Mouse (Mus musculus) ovary, postnatal 14 days (tissue): ENCODE measurements around the gene Tax1bp1.
A peak's percentile ranks its signal among the peaks of the same experiment; 100 is the strongest.

ENCODE experiments used
- DNase-seq: peaks from one replicate; pipeline ENCODE4 v3.0.0; 2022; ENCODE audit warnings: low spot score

Tax1bp1 gene

GRCm38 (mm10) chr6:52705280-52705679, 8.2 kb upstream of the Tax1bp1 start:
- no peak for DNase-seq

GRCm38 (mm10) chr6:52707815-52708214, 5.7 kb upstream of the Tax1bp1 start:
- no peak for DNase-seq

- no peak for DNase-seq
These were observed 966 bp upstream of the Tax1bp1 start for GRCm38 (mm10) chr6:52712563-52712962.

GRCm38 (mm10) chr6:52713897-52714509, 474 bp downstream of the Tax1bp1 start:
- peak; percentile 46 for DNase-seq

- DNase-seq = no peak
These were observed 4.1 kb downstream of the Tax1bp1 start for GRCm38 (mm10) chr6:52717493-52718192.

GRCm38 (mm10) chr6:52724805-52725439, 11.4 kb downstream of the Tax1bp1 start:
- DNase-seq = peak; percentile 62

GRCm38 (mm10) chr6:52730338-52730737, 16.8 kb downstream of the Tax1bp1 start:
- no peak for DNase-seq

GRCm38 (mm10) chr6:52734630-52735029, 21.1 kb downstream of the Tax1bp1 start:
- no peak for DNase-seq

GRCm38 (mm10) chr6:52752832-52753231, 39.3 kb downstream of the Tax1bp1 start:
- no peak for DNase-seq

GRCm38 (mm10) chr6:52765206-52765605, 51.7 kb downstream of the Tax1bp1 start:
- DNase-seq = no peak

GRCm38 (mm10) chr6:52770789-52771188, 57.3 kb downstream of the Tax1bp1 start:
- no peak for DNase-seq

- no peak for DNase-seq
These were observed 59.6 kb downstream of the Tax1bp1 start for GRCm38 (mm10) chr6:52773132-52773531.

GRCm38 (mm10) chr6:52775350-52775749, 61.8 kb downstream of the Tax1bp1 start:
- no peak for DNase-seq

GRCm38 (mm10) chr6:52775956-52776355, 62.4 kb downstream of the Tax1bp1 start:
- no peak for DNase-seq

- DNase-seq = no peak
These were observed 63.5 kb downstream of the Tax1bp1 start for GRCm38 (mm10) chr6:52777034-52777433.

GRCm38 (mm10) chr6:52778523-52778922, 65.0 kb downstream of the Tax1bp1 start:
- DNase-seq = no peak

GRCm38 (mm10) chr6:52779546-52779945, 66.0 kb downstream of the Tax1bp1 start:
- DNase-seq = no peak

GRCm38 (mm10) chr6:52790316-52790715, 76.8 kb downstream of the Tax1bp1 start:
- no peak for DNase-seq

GRCm38 (mm10) chr6:52790781-52791180, 77.3 kb downstream of the Tax1bp1 start:
- DNase-seq = no peak

- no peak for DNase-seq
These were observed 78.9 kb downstream of the Tax1bp1 start for GRCm38 (mm10) chr6:52792455-52792854.

- no peak for DNase-seq
These were observed 81.7 kb downstream of the Tax1bp1 start for GRCm38 (mm10) chr6:52795029-52795841.

GRCm38 (mm10) chr6:52796035-52796598, 82.6 kb downstream of the Tax1bp1 start:
- DNase-seq = peak; percentile 42
